Mouse (Mus musculus) megakaryocyte, embryonic 14.5 days (primary cell): ENCODE measurements at regions not wholly inside any gene's neighbourhood (a gene's known extent, or its start where the extent isn't known, plus 50 kb on each side); places are given as distances from the start of the nearest gene placed in this dataset.

ENCODE experiments used
- FLI1 ChIP-seq: IDR thresholded peaks from 2 replicates; pipeline ENCODE4 v1.6.1; 2012; ENCODE audit warnings: low read length, inconsistent platforms, mixed read lengths
- GATA1 ChIP-seq: IDR thresholded peaks from 3 replicates; pipeline ENCODE4 v1.6.1; 2012; ENCODE audit warnings: mixed read lengths, low read length, inconsistent platforms, borderline replicate concordance

DNA sequence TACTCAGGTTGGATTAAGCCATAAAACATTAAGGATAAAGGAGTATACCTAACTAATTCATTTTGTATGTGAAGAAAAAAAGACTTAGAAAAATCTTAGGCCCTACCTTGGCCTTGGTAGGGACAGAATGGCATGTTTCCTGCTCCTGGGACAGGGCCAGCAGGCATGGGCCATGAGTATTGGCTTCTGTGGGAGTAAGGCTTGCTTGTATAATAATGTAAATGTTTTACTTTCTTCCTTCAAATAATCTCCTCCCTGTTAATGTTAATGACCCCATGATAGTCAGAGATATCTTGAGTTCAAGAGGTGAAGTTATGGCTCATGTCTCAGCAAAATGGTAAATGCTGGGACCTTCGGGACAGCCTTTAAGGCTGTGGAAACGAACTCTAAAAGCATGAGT, 71.5 kb upstream of the Bet1 start:
- TF ChIP-seq GATA1 (no peak), FLI1 (no peak)
